Comparison of ENCODE assay signal across 11 mouse cellular contexts in genomic region chr6:99029438-99029837, GRCm38 (mm10).
DNase-seq lines count a peak whose midpoint lies in the region; TF ChIP-seq lines count a peak whose summit lies in the region.
"Had no signal": no experiment of that assay in that cellular context is flagged by ENCODE, and none has a peak within 500 bp of the region (broad histone marks: within the 10 kb centered on the region; RNA-seq: fewer than 3 reads in every experiment).

No protein-coding gene starts in this region.

- DNase-seq in embryo, embryonic 10.5 days (ENCODE audit: low spot score) = peak; percentile 28
- DNase-seq in embryo, embryonic 11 days = no peak
- peak; percentile 81 for DNase-seq in ES-CJ7 (ENCODE audit: low read depth, low spot score)
- no peak for DNase-seq in gastrocnemius, postnatal 14 days
- no peak for DNase-seq in heart, adult 8-10 months (ENCODE audit: low spot score)
- no peak for DNase-seq in spleen, postnatal 14 days (ENCODE audit: low spot score in 2 of 2)
- DNase-seq: cerebellum, adult 11-12 months; cerebellum, adult 9-10 months; cerebellum, postnatal 14 days; heart, adult 11 months had no signal

- no peak overlapping the region for H3K4me3 ChIP-seq in bone marrow macrophage, adult 2 months (ENCODE audit: insufficient read depth, low read length)

- 0 out of 2 replicates have a peak overlapping the region, but pooled peaks have one; percentile 7 for H3K27ac ChIP-seq in bone marrow macrophage, adult 2 months (ENCODE audit: insufficient read depth, low read depth, low read length)

- intact Hi-C loops in gastrocnemius, postnatal 14 days (cut with DNase I; ENCODE audit: low total_unique reads) = no loop called here

- TF ChIP-seq CTCF in bone marrow macrophage, adult 2 months (IDR thresholded peaks at IDR 0.05; ENCODE audit: low read depth, low read length) = no peak

- no peak for TF ChIP-seq POLR2A in bone marrow macrophage, adult 2 months (IDR thresholded peaks at IDR 0.05; ENCODE audit: borderline replicate concordance, low read depth, low read length)

- peaks cover 21% of the 10 kb centered on the region for H3K4me1 ChIP-seq in bone marrow macrophage, adult 2 months (ENCODE audit: control insufficient read depth, insufficient read depth, low read length)

Comparison
In these comparisons a context has a peak if more than half of its experiments do, and no peak if none do; other contexts are left out.
1. DNase-seq: peak in embryo, embryonic 10.5 days (single experiment) and ES-CJ7 (single experiment); none in embryo, embryonic 11 days (single experiment), gastrocnemius, postnatal 14 days (single experiment), heart, adult 8-10 months (single experiment) and spleen, postnatal 14 days (0 of 2).